8 mouse cellular contexts compared by ENCODE assay signal in the genomic region with DNA sequence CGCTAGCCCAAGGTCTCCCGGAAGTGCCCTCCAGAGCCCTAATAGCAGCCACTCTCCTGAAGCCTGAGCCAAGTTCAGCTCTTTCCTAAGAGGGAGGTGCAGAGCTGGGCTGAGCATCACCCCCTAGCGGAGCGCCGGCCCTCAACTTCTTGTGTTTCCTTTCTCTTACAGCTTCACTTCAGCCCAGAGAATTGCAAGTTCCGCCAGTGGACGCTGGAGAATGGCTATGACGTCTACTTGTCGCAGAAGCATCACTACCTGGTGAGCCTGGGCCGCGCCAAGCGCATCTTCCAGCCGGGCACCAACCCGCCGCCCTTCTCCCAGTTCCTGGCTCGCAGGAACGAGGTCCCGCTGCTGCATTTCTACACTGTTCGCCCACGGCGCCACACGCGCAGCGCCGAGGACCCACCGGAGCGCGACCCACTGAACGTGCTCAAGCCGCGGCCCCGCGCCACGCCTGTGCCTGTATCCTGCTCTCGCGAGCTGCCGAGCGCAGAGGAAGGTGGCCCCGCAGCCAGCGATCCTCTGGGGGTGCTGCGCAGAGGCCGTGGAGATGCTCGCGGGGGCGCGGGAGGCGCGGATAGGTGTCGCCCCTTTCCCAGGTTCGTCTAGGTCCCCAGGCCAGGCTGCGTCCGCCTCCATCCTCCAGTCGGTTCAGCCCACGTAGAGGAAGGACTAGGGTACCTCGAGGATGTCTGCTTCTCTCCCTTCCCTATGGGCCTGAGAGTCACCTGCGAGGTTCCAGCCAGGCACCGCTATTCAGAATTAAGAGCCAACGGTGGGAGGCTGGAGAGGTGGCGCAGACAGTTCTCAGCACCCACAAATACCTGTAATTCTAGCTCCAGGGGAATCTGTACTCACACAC. TPM values are rescaled to one million over a fixed set of nuclear protein-coding genes. Genes with fewer than 3 reads are reported as not detected.
DNase-seq lines count a peak whose midpoint lies in the region; ATAC-seq lines count a peak whose summit lies in the region.

No protein-coding gene starts in this region.

- 2% methylated on average over 58 of the region's 59 CpGs for WGBS in forebrain, embryonic 11.5 days
- WGBS in hindbrain, embryonic 11.5 days: 2% methylated on average over 59 of the region's 59 CpGs
- WGBS in lung, embryonic 16.5 days: under 1% methylated on average over 59 of the region's 59 CpGs

- DNase-seq in R1 (ENCODE audit: low read depth, low spot score): peak; percentile 86
- DNase-seq in forebrain, embryonic 11.5 days (ENCODE audit: low spot score): peak; percentile 87
- DNase-seq in hindbrain, embryonic 11.5 days (ENCODE audit: low spot score): peak; percentile 80
- peak; percentile 47 to 60 for DNase-seq in layer of hippocampus, postnatal 25 days (ENCODE audit: extremely low spot score in 1 of 2, low spot score in 1 of 2)
- peak; percentile 26 for DNase-seq in ovary, postnatal 14 days (ENCODE audit: low spot score)

- H3K9ac ChIP-seq in forebrain, embryonic 11.5 days (ENCODE audit: low read length): peak overlapping the region; percentile 82
- peak overlapping the region; percentile 76 for H3K9ac ChIP-seq in hindbrain, embryonic 11.5 days (ENCODE audit: low read depth, low read length)
- H3K9ac ChIP-seq in lung, embryonic 16.5 days (ENCODE audit: low read length): peak overlapping the region; percentile 59

- peaks cover 3% of the 10 kb centered on the region; the same call in 1 of the 2 replicates for H3K27me3 ChIP-seq in forebrain, embryonic 11.5 days (ENCODE audit: control insufficient read depth, insufficient read depth, low read length)
- H3K27me3 ChIP-seq in hindbrain, embryonic 11.5 days (ENCODE audit: control insufficient read depth, insufficient read depth, low read length): peaks cover 9% of the 10 kb centered on the region; the same call in 1 of the 2 replicates
- H3K27me3 ChIP-seq in lung, embryonic 16.5 days (ENCODE audit: control insufficient read depth, insufficient read depth, low read depth, low read length): peaks cover 18% of the 10 kb centered on the region

- peak; percentile 86 for ATAC-seq in forebrain, embryonic 11.5 days (replicated peaks; ENCODE audit: low FRiP score)
- ATAC-seq in hindbrain, embryonic 11.5 days (ENCODE audit: low FRiP score): peak; percentile 90
- peak; percentile 84 for ATAC-seq in lung, embryonic 16.5 days (ENCODE audit: low read depth)
- no peak for ATAC-seq in erythroblast, adult 5-6 weeks (replicated peaks; ENCODE audit: low FRiP score, poor library complexity, severe bottlenecking)

- H3K27ac ChIP-seq in brown adipose tissue, adult 24 weeks (replicated peaks; ENCODE audit: low read depth, low read length): no peak overlapping the region
- H3K27ac ChIP-seq in forebrain, embryonic 11.5 days (ENCODE audit: low read depth, low read length): no peak overlapping the region
- H3K27ac ChIP-seq in hindbrain, embryonic 11.5 days (ENCODE audit: low read depth, low read length): 0 out of 2 replicates have a peak overlapping the region, but pooled peaks have one; percentile 7
- no peak overlapping the region for H3K27ac ChIP-seq in lung, embryonic 16.5 days (ENCODE audit: low read length)

- peak overlapping the region; percentile 52 for H3K4me3 ChIP-seq in brown adipose tissue, adult 24 weeks (ENCODE audit: insufficient read depth, low read depth, low read length)
- peak overlapping the region; percentile 61 for H3K4me3 ChIP-seq in forebrain, embryonic 11.5 days (ENCODE audit: low read depth, low read length)
- H3K4me3 ChIP-seq in hindbrain, embryonic 11.5 days (ENCODE audit: low read depth, low read length): peak overlapping the region; percentile 69
- H3K4me3 ChIP-seq in lung, embryonic 16.5 days (ENCODE audit: low read length): peak overlapping the region; percentile 55

- H3K9me3 ChIP-seq in forebrain, embryonic 11.5 days (ENCODE audit: control insufficient read depth, low read length): no peaks in the 10 kb centered on the region
- no peaks in the 10 kb centered on the region for H3K9me3 ChIP-seq in hindbrain, embryonic 11.5 days (ENCODE audit: control insufficient read depth, low read length)
- H3K9me3 ChIP-seq in lung, embryonic 16.5 days (ENCODE audit: control insufficient read depth, low read length): no peaks in the 10 kb centered on the region

- peak overlapping the region; percentile 94 for H3K4me2 ChIP-seq in forebrain, embryonic 11.5 days (ENCODE audit: low read depth, low read length, severe bottlenecking)
- H3K4me2 ChIP-seq in hindbrain, embryonic 11.5 days (replicated peaks; ENCODE audit: low read depth, low read length): peak overlapping the region; percentile 100
- peak overlapping the region; percentile 94 for H3K4me2 ChIP-seq in lung, embryonic 16.5 days (ENCODE audit: low read depth, low read length)

- peaks cover 5% of the 10 kb centered on the region; the same call in 1 of the 2 replicates for H3K4me1 ChIP-seq in brown adipose tissue, adult 24 weeks (ENCODE audit: control insufficient read depth, insufficient read depth, insufficient read length, low read length)
- H3K4me1 ChIP-seq in forebrain, embryonic 11.5 days (replicated peaks; ENCODE audit: control insufficient read depth, insufficient read depth, low read length): no peaks in the 10 kb centered on the region; the same call in 1 of the 2 replicates
- no peaks in the 10 kb centered on the region for H3K4me1 ChIP-seq in hindbrain, embryonic 11.5 days (replicated peaks; ENCODE audit: control insufficient read depth, insufficient read depth, low read length)
- 0 out of 2 replicates have a peak, but pooled peaks cover 3% of the 10 kb centered on the region for H3K4me1 ChIP-seq in lung, embryonic 16.5 days (replicated peaks; ENCODE audit: control insufficient read depth, insufficient read depth, low read length)

- no peaks in the 10 kb centered on the region for H3K36me3 ChIP-seq in forebrain, embryonic 11.5 days (ENCODE audit: control insufficient read depth, insufficient read depth, low read length)
- no peaks in the 10 kb centered on the region for H3K36me3 ChIP-seq in hindbrain, embryonic 11.5 days (ENCODE audit: control insufficient read depth, insufficient read depth, low read length)
- H3K36me3 ChIP-seq in lung, embryonic 16.5 days (ENCODE audit: control insufficient read depth, insufficient read depth, low read length): no peaks in the 10 kb centered on the region

RNA-seq across cellular contexts. Expression of a gene that starts 7.4 kb away (rescaled TPM):
- not detected in 2 replicates for polyA plus RNA-seq in brown adipose tissue, adult 24 weeks (2012; ENCODE audit: insufficient read depth, insufficient read length, missing spikeins)
- polyA plus RNA-seq in forebrain, embryonic 11.5 days (2014; fragmentation: Nextera tagmentation; extraction: Ambion mirVana): not detected in 2 replicates
- 0.08 TPM in 1 of 2 replicates, not detected in the other for polyA plus RNA-seq in hindbrain, embryonic 11.5 days (2014; fragmentation: Nextera tagmentation; extraction: Ambion mirVana)
- total RNA-seq in layer of hippocampus, postnatal 25 days (2021): under 1 TPM in 1 of 2 experiments, not detected in 1; 0.30 TPM
- polyA plus RNA-seq in lung, embryonic 16.5 days (2015; fragmentation: Nextera tagmentation; extraction: Ambion mirVana): not detected in 2 replicates
- not detected in 2 replicates for total RNA-seq in erythroblast, adult 5-6 weeks (2015; ENCODE audit: low replicate concordance)
- 0.77 TPM in 1 of 2 replicates, not detected in the other for total RNA-seq in erythroblast, adult 5-6 weeks (2017; ENCODE audit: low replicate concordance)

RNA-seq across cellular contexts. Expression of a gene that starts 29.3 kb away (rescaled TPM):
- polyA plus RNA-seq in brown adipose tissue, adult 24 weeks (2012; ENCODE audit: insufficient read depth, insufficient read length, missing spikeins): 12.9 and 14.6 TPM in 2 replicates
- polyA plus RNA-seq in forebrain, embryonic 11.5 days (2014; fragmentation: Nextera tagmentation; extraction: Ambion mirVana): 5.3 and 6.8 TPM in 2 replicates
- polyA plus RNA-seq in hindbrain, embryonic 11.5 days (2014; fragmentation: Nextera tagmentation; extraction: Ambion mirVana): 5.8 and 6.4 TPM in 2 replicates
- 10 to 100 TPM; 26.3 to 27.9 TPM for total RNA-seq in layer of hippocampus, postnatal 25 days (2021)
- 2.5 and 2.8 TPM in 2 replicates for polyA plus RNA-seq in lung, embryonic 16.5 days (2015; fragmentation: Nextera tagmentation; extraction: Ambion mirVana)
- total RNA-seq in erythroblast, adult 5-6 weeks (2015; ENCODE audit: low replicate concordance): 0.96 and 1.3 TPM in 2 replicates
- total RNA-seq in erythroblast, adult 5-6 weeks (2017; ENCODE audit: low replicate concordance): 1.6 and 1.8 TPM in 2 replicates

Comparison
In these comparisons a context has a peak if more than half of its experiments do, and no peak if none do; other contexts are left out.
1. DNase-seq: peak in every context shown above with its lines; median percentile 87 in forebrain, embryonic 11.5 days; 86 in R1; 80 in hindbrain, embryonic 11.5 days; 54 in layer of hippocampus, postnatal 25 days; 26 in ovary, postnatal 14 days.